Mouse (Mus musculus) liver, adult 2 months (tissue): ENCODE results near the gene Rap1b. TPM values are rescaled to one million over a fixed set of nuclear protein-coding genes. Genes with fewer than 3 reads are reported as not detected.

Experiments used
- DNase-seq: peaks from one replicate; pipeline ENCODE4 v3.0.0-alpha.2; 2011; ENCODE audit warnings: low read depth, low spot score; ENCODE audit errors: extremely low read depth
- H3K27ac ChIP-seq: fragments of 200-500 bp; replicated peaks from 2 replicates; pipeline ENCODE4 v1.5.1; 2012; ENCODE audit warnings: low read depth, mild to moderate bottlenecking, control low read depth, inconsistent platforms, low read length; ENCODE audit not compliant: insufficient read depth
- H3K27me3 ChIP-seq: fragments of 200-500 bp; 2 replicates; pipeline ENCODE4 v1.6.1; 2012; ENCODE audit warnings: mild to moderate bottlenecking, moderate library complexity, low read length, inconsistent platforms; ENCODE audit not compliant: control insufficient read depth, insufficient read depth
- H3K36me3 ChIP-seq: fragments of 200-500 bp; 2 replicates; pipeline ENCODE4 v1.6.1; 2012; ENCODE audit warnings: low read length, inconsistent platforms; ENCODE audit not compliant: control insufficient read depth, insufficient read depth
- H3K4me1 ChIP-seq: fragments of 200-500 bp; 2 replicates; pipeline ENCODE4 v1.6.1; 2011; ENCODE audit warnings: low read length; ENCODE audit not compliant: control insufficient read depth, insufficient read depth
- H3K4me3 ChIP-seq: fragments of 200-500 bp; 2 replicates; pipeline ENCODE4 v1.5.1; 2011; ENCODE audit warnings: low read depth, mild to moderate bottlenecking, control low read depth, low read length, moderate library complexity; ENCODE audit not compliant: insufficient read depth
- H3K79me2 ChIP-seq: fragments of 200-500 bp; 2 replicates; pipeline ENCODE4 v1.6.1; 2012; ENCODE audit warnings: inconsistent platforms, mild to moderate bottlenecking, low read length, moderate library complexity; ENCODE audit not compliant: control insufficient read depth, insufficient read depth
- H3K9ac ChIP-seq: fragments of 200-500 bp; 2 replicates; pipeline ENCODE4 v1.6.1; 2012; ENCODE audit warnings: low read depth, mild to moderate bottlenecking, control low read depth, inconsistent platforms, low read length
- CTCF ChIP-seq: fragments of 200-500 bp; IDR thresholded peaks from 2 replicates; pipeline ENCODE4 v1.5.1; 2011; ENCODE audit warnings: low read depth, low read length, control low read depth
- POLR2A ChIP-seq: fragments of 200-500 bp; IDR thresholded peaks from 2 replicates; pipeline ENCODE4 v1.6.1; 2011; ENCODE audit warnings: low read length, control low read depth; ENCODE audit not compliant: insufficient read depth; ENCODE audit errors: extremely low read depth
- WGBS: fragments of 180-500 bp; shearing (Covaris S2); methylation state at CpG from one replicate; pipeline ENCODE4 v1.1.7; 2018; 5-methylcytosine and 5-hydroxymethylcytosine counted together
- polyA plus RNA-seq: library from polyadenylated mRNA; depleted of rRNA; stranded (reverse); fragments of >200 nt; gene quantifications from 2 replicates; pipeline ENCODE4 v1.2.3, GENCODE M21; 2012
- total RNA-seq: library from RNA; depleted of rRNA; stranded (reverse); fragments of >200 nt; gene quantifications from 2 replicates; pipeline ENCODE4 v1.2.3, GENCODE M21; 2014

Rap1b gene
- total and polyA plus RNA-seq, 2 experiments, result 12.5 to 44.6 TPM

DNA sequence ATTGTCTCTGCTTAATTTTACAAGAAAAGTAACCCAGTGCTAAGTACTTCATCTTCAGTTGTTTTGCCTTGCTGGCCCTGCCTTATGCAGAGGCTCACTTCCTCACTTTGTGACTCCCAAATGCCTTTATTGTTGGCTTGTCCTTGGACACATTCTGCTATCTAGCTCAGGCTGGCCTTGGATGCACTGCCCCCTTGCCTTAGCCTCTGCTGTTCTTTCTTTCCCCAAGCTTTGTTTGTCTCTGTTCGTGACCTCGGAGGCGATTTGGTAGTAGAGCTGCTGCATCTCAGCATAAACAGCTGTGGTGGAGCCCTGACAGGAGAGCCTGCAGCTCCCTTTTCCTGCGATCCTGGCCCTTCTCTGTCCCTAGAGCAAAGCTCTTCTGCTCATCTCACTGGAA is 50.6 kb downstream of the Rap1b start:
- no peak overlapping the region for H3K27ac ChIP-seq
- DNase-seq, result no peak
- TF ChIP-seq CTCF (no peak), POLR2A (no peak)
- H3K79me2 ChIP-seq, result no peaks in the 10 kb centered on the region
- no peak overlapping the region for H3K9ac ChIP-seq
- peaks cover 6% of the 10 kb centered on the region; the same call in 1 of the 2 replicates for H3K4me1 ChIP-seq
- H3K4me3 ChIP-seq, result no peak overlapping the region
- H3K36me3 ChIP-seq, result no peaks in the 10 kb centered on the region
- 78% methylated on average over 4 of the region's 4 CpGs for WGBS
- H3K27me3 ChIP-seq, result no peaks in the 10 kb centered on the region

DNA sequence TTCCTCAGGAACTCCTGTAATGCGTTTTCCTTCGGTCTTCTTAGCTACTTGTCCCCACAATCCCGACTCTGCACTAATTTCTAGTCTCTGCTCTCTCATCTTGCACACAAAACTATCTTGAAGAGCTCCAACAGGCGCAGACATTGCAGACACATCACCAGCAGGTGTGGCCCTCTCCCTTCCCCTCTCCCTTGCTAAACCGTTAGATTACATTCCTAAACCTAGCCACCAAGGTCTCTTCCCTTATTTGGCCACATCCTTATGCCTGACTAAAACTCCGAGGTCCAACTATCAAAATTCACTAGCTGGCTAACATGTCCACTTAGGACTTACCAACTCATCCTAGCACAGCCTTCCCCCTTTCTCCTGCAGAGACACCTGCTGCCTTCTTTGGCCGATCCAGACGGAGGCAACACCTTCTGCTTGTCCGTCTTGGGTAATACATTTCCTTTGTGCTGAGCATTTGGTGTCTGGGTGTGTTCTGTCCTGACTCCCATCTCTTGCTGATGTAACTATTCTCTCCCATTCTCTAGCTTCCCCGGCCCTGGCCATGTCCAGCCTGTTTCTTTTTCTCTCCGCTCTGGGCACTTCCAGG is 52.3 kb downstream of the Rap1b start:
- WGBS, result 69% methylated on average over 11 of the region's 11 CpGs
- TF ChIP-seq POLR2A (no peak), CTCF (no peak)
- H3K4me1 ChIP-seq, result no peaks in the 10 kb centered on the region
- no peaks in the 10 kb centered on the region for H3K36me3 ChIP-seq
- DNase-seq, result peak; percentile 13
- H3K4me3 ChIP-seq, result no peak overlapping the region
- no peaks in the 10 kb centered on the region for H3K27me3 ChIP-seq
- H3K27ac ChIP-seq, result peak overlapping the region; percentile 32
- H3K9ac ChIP-seq, result no peak overlapping the region
- H3K79me2 ChIP-seq, result no peaks in the 10 kb centered on the region

DNA sequence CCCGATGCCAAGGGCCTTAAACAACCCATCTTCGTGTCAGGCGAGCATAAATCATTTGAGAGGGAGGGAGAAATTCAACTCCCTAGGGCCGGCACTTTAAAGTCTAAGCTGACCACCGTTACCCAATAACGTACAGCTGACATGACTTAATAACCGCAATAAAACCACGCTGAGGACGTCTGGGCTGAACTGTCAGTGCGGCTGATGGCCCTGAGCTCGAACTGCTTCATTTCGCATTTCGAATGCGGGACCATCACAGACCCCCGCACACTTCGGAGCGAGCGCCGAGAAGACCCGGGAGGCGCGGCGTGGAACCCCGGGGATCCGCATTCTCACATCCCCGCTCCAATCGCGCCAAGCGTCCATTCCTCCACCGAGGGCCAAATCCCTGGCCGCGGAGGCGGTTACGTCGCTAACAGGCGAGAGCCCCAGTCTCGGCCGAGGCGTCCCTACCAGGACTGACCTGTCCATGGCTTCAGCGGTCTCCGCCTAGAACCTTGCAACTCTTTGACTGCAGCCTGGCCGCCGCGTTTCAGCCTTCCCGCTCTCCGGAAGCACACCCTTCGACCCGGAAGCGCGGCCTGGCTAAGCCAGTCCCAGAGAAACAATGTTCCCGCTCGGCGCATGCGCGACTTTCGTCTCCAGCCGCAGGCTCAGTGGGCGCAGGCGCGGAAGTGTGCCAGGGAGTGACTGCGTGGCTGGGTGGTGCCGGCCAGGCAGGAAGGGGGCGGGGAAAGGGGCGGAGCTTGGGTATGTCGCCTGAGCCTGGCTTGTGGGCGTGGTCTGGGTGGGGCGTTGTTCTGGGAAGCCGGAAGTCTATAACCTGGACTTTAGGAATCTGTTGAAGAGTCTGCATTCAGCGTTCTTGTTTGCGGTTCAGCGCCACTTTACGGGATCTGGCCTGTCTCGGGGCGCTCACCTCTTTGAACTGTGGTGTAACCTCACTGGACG is 53.4 kb downstream of the Rap1b start, which contains the start of gene Nup107:
TSS of gene Nup107 (minus strand) at position 565 of the 951 bp plus-strand sequence.
- WGBS, result under 1% methylated on average over 75 of the region's 75 CpGs
- Histone ChIP-seq H3K4me1 (no peaks in the 10 kb centered on the region), H3K4me3 (peak within 1 kb of the TSS; percentile 79), H3K9ac (peak within 1 kb of the TSS; percentile 75), H3K79me2 (no peaks in the 10 kb centered on the region), H3K27me3 (no peaks in the 10 kb centered on the region), H3K27ac (peak within 1 kb of the TSS; percentile 32), H3K36me3 (no peaks in the 10 kb centered on the region)
- no peak for TF ChIP-seq CTCF
- peak; percentile 62; the same call in 1 of the 2 replicates for TF ChIP-seq POLR2A
- peak; percentile 93 for DNase-seq

DNA sequence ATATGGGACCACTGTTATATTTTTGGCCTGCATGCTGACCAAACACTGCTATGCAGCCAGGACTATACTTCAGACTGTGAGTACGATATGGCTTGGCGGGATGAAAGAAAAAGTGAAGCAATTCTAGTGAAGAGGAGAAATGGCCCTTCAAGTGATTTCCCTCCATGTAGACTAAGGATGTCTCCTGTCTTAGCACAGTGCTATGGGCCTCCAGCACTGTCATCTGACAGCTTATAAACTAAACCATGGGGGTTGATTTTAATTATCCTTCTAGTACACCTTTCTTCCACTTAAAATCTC is 54.7 kb downstream of the Rap1b start:
- Histone ChIP-seq H3K9ac (no peak overlapping the region), H3K4me3 (no peak overlapping the region), H3K36me3 (no peaks in the 10 kb centered on the region; the same call in 1 of the 2 replicates), H3K4me1 (no peaks in the 10 kb centered on the region), H3K79me2 (no peaks in the 10 kb centered on the region), H3K27ac (no peak overlapping the region), H3K27me3 (no peaks in the 10 kb centered on the region)
- DNase-seq, result no peak
- TF ChIP-seq CTCF (no peak), POLR2A (no peak)
- 80% methylated on average over 2 of the region's 2 CpGs for WGBS

DNA sequence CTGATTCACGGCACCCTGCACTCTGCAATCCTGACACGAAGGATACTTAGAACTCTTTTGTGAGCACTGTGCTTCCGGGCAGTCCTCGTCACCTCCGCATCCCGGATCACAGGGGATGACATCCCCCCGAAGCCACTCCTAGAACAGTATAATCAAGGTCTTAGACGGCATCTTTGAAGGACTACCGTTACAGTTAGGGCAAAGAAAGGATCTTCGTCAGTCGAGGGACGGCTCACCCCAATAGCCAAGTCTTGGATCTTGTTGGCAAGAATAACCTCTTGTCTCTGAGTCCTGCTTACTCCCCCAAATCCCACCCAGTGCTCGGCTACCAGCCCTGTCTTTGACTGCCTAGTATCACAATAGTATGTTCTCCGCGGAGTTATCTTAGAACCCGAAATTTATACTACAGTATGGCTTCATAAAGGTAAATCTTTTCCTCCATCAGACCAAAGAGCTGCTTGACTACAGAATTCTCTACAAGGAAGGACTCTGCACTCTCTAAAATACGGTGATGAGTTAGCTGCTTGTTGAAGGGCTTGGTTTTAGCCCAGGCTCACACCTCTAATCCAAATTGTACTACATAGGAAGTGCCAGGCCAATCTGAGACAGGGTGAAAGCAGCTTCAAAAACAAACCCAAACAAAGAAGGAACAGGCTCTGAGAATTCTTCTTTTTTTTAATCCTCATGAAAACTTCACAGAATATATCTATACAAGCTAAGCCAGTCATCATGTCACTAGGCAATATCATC is 55.2 kb downstream of the Rap1b start:
- no peak overlapping the region for H3K4me3 ChIP-seq
- H3K79me2 ChIP-seq, result no peaks in the 10 kb centered on the region

More for the DNA sequence above, 55.2 kb downstream of the Rap1b start:
- Histone ChIP-seq H3K27ac (no peak overlapping the region), H3K36me3 (no peaks in the 10 kb centered on the region; the same call in none of the 2 replicates), H3K9ac (no peak overlapping the region), H3K27me3 (no peaks in the 10 kb centered on the region), H3K4me1 (no peaks in the 10 kb centered on the region)
- DNase-seq, result no peak
- TF ChIP-seq CTCF, result no peak
- no peak for TF ChIP-seq POLR2A
- WGBS, result 92% methylated on average over 17 of the region's 17 CpGs
